Mouse (Mus musculus): ENCODE measurements at regions not wholly inside any gene's neighbourhood (a gene's known extent, or its start where the extent isn't known, plus 50 kb on each side); places are given as distances from the start of the nearest gene placed in this dataset.

DNA sequence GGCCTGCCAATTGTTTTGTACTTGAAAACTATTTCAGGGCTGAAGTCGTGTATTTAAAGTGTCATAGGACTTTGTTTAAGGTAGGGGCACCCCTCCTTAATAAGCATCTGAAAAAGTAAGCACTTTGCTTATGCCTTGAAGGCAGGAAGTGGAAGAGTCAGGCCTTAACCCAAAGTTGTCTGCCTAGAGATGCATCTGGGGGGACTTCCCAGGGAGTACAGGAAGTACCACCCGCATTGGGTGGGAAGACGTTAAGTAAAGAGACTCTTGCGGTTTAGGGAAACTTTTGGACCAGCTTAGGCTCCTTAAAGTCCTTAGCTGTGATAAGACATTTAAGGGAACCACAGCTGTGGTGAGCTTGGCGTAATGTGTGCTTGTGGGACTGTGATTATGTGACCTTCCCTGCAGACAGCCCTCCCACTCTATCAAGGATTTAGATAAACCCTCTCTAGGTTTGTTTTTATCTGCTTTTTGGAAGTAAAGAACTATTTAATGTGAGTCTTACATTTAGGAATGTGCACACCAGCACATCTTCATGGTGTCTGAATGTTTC is 150.9 kb upstream of the Trib2 start:
- no peak for TF ChIP-seq CTCF (IDR thresholded peaks at IDR 0.05; ENCODE audit: borderline replicate concordance, extremely low read depth, insufficient read depth, insufficient read length)
- TF ChIP-seq POLR2A (IDR thresholded peaks at IDR 0.05; ENCODE audit: borderline replicate concordance, extremely low read depth, insufficient read depth, insufficient read length, poor library complexity, severe bottlenecking): no peak

Data from brain, embryonic 14.5 days (tissue).